ENCODE assay signal across 17 mouse cellular contexts in the genomic region with DNA sequence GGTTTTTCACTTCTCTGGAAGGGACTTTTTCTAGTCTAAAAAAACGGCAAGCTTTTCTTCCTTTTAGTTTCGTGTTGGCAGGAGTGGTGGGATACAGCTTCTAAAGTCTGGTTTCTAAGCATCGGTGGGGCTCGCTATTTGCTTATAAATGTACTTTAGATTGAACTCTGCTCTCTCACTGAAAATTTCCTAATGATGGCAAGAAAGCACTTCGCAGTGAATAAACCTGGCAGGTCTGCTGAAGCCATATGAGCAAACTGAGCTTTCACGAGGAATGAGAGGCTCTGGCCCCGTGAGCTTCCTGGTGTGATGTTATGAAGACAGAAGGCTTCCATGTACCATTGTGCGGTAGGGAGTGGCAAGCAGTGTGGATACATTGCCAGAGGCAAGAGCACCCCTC.
DNase-seq lines count a peak whose midpoint lies in the region; ATAC-seq and TF ChIP-seq lines count a peak whose summit lies in the region.
"Had no signal": no experiment of that assay in that cellular context is flagged by ENCODE, and none has a peak within 500 bp of the region (broad histone marks: within the 10 kb centered on the region; RNA-seq: fewer than 3 reads in every experiment).

No protein-coding gene starts in this region.

- H3K4me2 ChIP-seq in midbrain, postnatal 0 days (ENCODE audit: low read depth, low read length, poor library complexity, severe bottlenecking), result no peak overlapping the region
- H3K4me2 ChIP-seq in midbrain, embryonic 11.5 days, result peak overlapping the region; percentile 25
- H3K4me2 ChIP-seq: embryonic facial prominence, embryonic 13.5 days; limb, embryonic 15.5 days had no signal

- no peaks in the 10 kb centered on the region for H3K9me3 ChIP-seq in midbrain, embryonic 10.5 days (replicated peaks)
- no peaks in the 10 kb centered on the region for H3K9me3 ChIP-seq in midbrain, postnatal 0 days (ENCODE audit: low read length)
- H3K9me3 ChIP-seq in hindbrain, embryonic 10.5 days, result 0 out of 2 replicates have a peak, but pooled peaks cover 4% of the 10 kb centered on the region
- no peaks in the 10 kb centered on the region for H3K9me3 ChIP-seq in midbrain, embryonic 11.5 days (ENCODE audit: control insufficient read depth, low read length)
- H3K9me3 ChIP-seq: embryonic facial prominence, embryonic 13.5 days; limb, embryonic 15.5 days had no signal

- no peak for TF ChIP-seq CTCF in midbrain, postnatal 0 days (IDR thresholded peaks at IDR 0.05)

- intact Hi-C loops in heart, postnatal 25 days (cut with DNase I), result no loop called here

- no peak for ATAC-seq in midbrain, postnatal 0 days (ENCODE audit: low FRiP score)
- peak; percentile 53; the same call in 1 of the 2 replicates for ATAC-seq in midbrain, embryonic 11.5 days (ENCODE audit: low FRiP score)
- ATAC-seq: activated CD4-positive, CD25-positive, alpha-beta regulatory T cell, adult 4 months had no signal

- H3K4me1 ChIP-seq in midbrain, embryonic 10.5 days, result peaks cover 52% of the 10 kb centered on the region
- peaks cover 7% of the 10 kb centered on the region; the same call in 1 of the 2 replicates for H3K4me1 ChIP-seq in midbrain, postnatal 0 days (ENCODE audit: insufficient read depth, low read length)
- peaks cover 51% of the 10 kb centered on the region for H3K4me1 ChIP-seq in hindbrain, embryonic 10.5 days (replicated peaks)
- H3K4me1 ChIP-seq in midbrain, embryonic 11.5 days (ENCODE audit: control insufficient read depth, insufficient read depth, low read length), result peaks cover 31% of the 10 kb centered on the region
- H3K4me1 ChIP-seq: embryonic facial prominence, embryonic 13.5 days had no signal

- peaks cover 18% of the 10 kb centered on the region for H3K27me3 ChIP-seq in midbrain, embryonic 10.5 days (ENCODE audit: low read depth, poor library complexity, severe bottlenecking)
- no peaks in the 10 kb centered on the region for H3K27me3 ChIP-seq in midbrain, postnatal 0 days (ENCODE audit: insufficient read depth, low read length)
- peaks cover 17% of the 10 kb centered on the region; the same call in 1 of the 2 replicates for H3K27me3 ChIP-seq in hindbrain, embryonic 10.5 days (ENCODE audit: insufficient read depth, poor library complexity, severe bottlenecking)
- H3K27me3 ChIP-seq in midbrain, embryonic 11.5 days (ENCODE audit: control insufficient read depth, insufficient read depth, low read length), result no peaks in the 10 kb centered on the region

- peak overlapping the region; percentile 78 for H3K27ac ChIP-seq in midbrain, embryonic 10.5 days (replicated peaks)
- H3K27ac ChIP-seq in midbrain, postnatal 0 days (ENCODE audit: low read depth, low read length), result no peak overlapping the region
- peak overlapping the region; percentile 80 for H3K27ac ChIP-seq in hindbrain, embryonic 10.5 days
- peak overlapping the region; percentile 26; the same call in 1 of the 2 replicates for H3K27ac ChIP-seq in midbrain, embryonic 11.5 days (ENCODE audit: low read depth, low read length)
- H3K27ac ChIP-seq: embryonic facial prominence, embryonic 13.5 days; limb, embryonic 15.5 days had no signal

- 46% methylated on average over 8 of the region's 8 CpGs for WGBS in midbrain, embryonic 10.5 days
- 31% methylated on average over 8 of the region's 8 CpGs for WGBS in midbrain, postnatal 0 days
- WGBS in hindbrain, embryonic 10.5 days, result 32% methylated on average over 8 of the region's 8 CpGs
- WGBS in midbrain, embryonic 11.5 days, result 43% methylated on average over 8 of the region's 8 CpGs

- no peak overlapping the region for H3K9ac ChIP-seq in midbrain, postnatal 0 days (replicated peaks; ENCODE audit: low read length, poor library complexity, severe bottlenecking)
- peak overlapping the region; percentile 39; the same call in 1 of the 2 replicates for H3K9ac ChIP-seq in midbrain, embryonic 11.5 days (ENCODE audit: low read length)
- H3K9ac ChIP-seq: embryonic facial prominence, embryonic 13.5 days; limb, embryonic 15.5 days had no signal

- no peak for DNase-seq in midbrain, embryonic 10.5 days (ENCODE audit: low spot score)
- DNase-seq in midbrain, postnatal 0 days (ENCODE audit: low spot score), result no peak
- DNase-seq in hindbrain, embryonic 10.5 days (ENCODE audit: low spot score), result no peak
- DNase-seq in midbrain, embryonic 11.5 days (ENCODE audit: low spot score, missing footprints), result peak; percentile 90
- DNase-seq in left cerebral cortex, adult 8-10 months (ENCODE audit: low spot score in 2 of 2), result no peak
- DNase-seq in adrenal gland, postnatal 14 days, result no peak
- DNase-seq in heart, postnatal 25 days (ENCODE audit: low spot score), result no peak
- DNase-seq in MN1 (ENCODE audit: low spot score), result no peak
- DNase-seq: adrenal gland, postnatal 36 days; cerebellum, adult 2 months; kidney, adult 2 months; kidney, postnatal 14 days; layer of hippocampus, adult 9-11 months; thymus, postnatal 4 days had no signal

- H3K4me3 ChIP-seq in midbrain, embryonic 10.5 days, result peak overlapping the region; percentile 34
- no peak overlapping the region for H3K4me3 ChIP-seq in midbrain, postnatal 0 days (ENCODE audit: low read depth, low read length)
- peak overlapping the region; percentile 31; the same call in 1 of the 2 replicates for H3K4me3 ChIP-seq in hindbrain, embryonic 10.5 days
- H3K4me3 ChIP-seq in midbrain, embryonic 11.5 days (ENCODE audit: low read depth, low read length), result no peak overlapping the region
- H3K4me3 ChIP-seq: embryonic facial prominence, embryonic 13.5 days; limb, embryonic 15.5 days had no signal

- H3K36me3 ChIP-seq in midbrain, embryonic 10.5 days, result no peaks in the 10 kb centered on the region
- H3K36me3 ChIP-seq in midbrain, postnatal 0 days (ENCODE audit: insufficient read depth, low read length), result no peaks in the 10 kb centered on the region
- H3K36me3 ChIP-seq in hindbrain, embryonic 10.5 days, result no peaks in the 10 kb centered on the region
- no peaks in the 10 kb centered on the region for H3K36me3 ChIP-seq in midbrain, embryonic 11.5 days (ENCODE audit: control insufficient read depth, insufficient read depth, low read length)
- H3K36me3 ChIP-seq: embryonic facial prominence, embryonic 13.5 days; limb, embryonic 15.5 days had no signal

Comparison
In these comparisons a context has a peak if more than half of its experiments do, and no peak if none do; other contexts are left out.
1. H3K4me3 ChIP-seq: peak in midbrain, embryonic 10.5 days (single experiment) and hindbrain, embryonic 10.5 days (single experiment); none in midbrain, postnatal 0 days (single experiment) and midbrain, embryonic 11.5 days (single experiment).